Mouse (Mus musculus) testis, adult 2 months (tissue): Measurements from ENCODE around the gene Gm11555.
"Not testable (repeated sequence)": the region's sequence is repeated elsewhere in the genome, so short reads cannot be mapped to it uniquely, and the experiment has no call there.

ENCODE experiments used
- CTCF ChIP-seq: fragments of 200-500 bp; IDR thresholded peaks from 2 replicates; pipeline ENCODE4 v1.5.1; 2012; ENCODE audit warnings: low read depth, mild to moderate bottlenecking, inconsistent platforms, low read length, moderate library complexity; ENCODE audit not compliant: control insufficient read depth, insufficient read depth, insufficient replicate concordance
- POLR2A ChIP-seq: fragments of 200-500 bp; IDR thresholded peaks from 2 replicates; pipeline ENCODE4 v1.6.1; 2012; ENCODE audit warnings: low read depth, mild to moderate bottlenecking, inconsistent platforms, low read length, moderate library complexity; ENCODE audit not compliant: control insufficient read depth

- TF ChIP-seq CTCF, POLR2A: not testable (repeated sequence)
Observed at GRCm38 (mm10) chr11:99685235-99685634, 35.2 kb upstream of the Gm11555 start.
